Mouse (Mus musculus) spleen, adult 2 months (tissue): ENCODE results near the gene Atf4.

Experiments
- CTCF ChIP-seq: fragments of 200-500 bp; IDR thresholded peaks from 2 replicates; pipeline ENCODE4 v1.5.1; 2011; ENCODE audit warnings: mild to moderate bottlenecking, inconsistent platforms; ENCODE audit not compliant: insufficient read depth, insufficient read length, insufficient replicate concordance; ENCODE audit errors: extremely low read depth
- POLR2A ChIP-seq: fragments of 200-500 bp; IDR thresholded peaks from 2 replicates; pipeline ENCODE4 v1.6.1; 2011; ENCODE audit warnings: low read depth, low read length, inconsistent platforms

GRCm38 (mm10) chr15:80271858-80272396 is 16.9 kb downstream of the Atf4 start:
- TF ChIP-seq CTCF (no peak), POLR2A (no peak)
